Mouse (Mus musculus) spleen, embryonic (tissue): ENCODE measurements around the gene Hsd17b13.

Experiments used
- CTCF ChIA-PET: fragments of 350-600 bp; sonication (Branson Sonifier 250); formaldehyde crosslinking; loops from one replicate; lab custom pipeline; 2022; lab: Charles Lee

The Hsd17b13 gene

GRCm38 (mm10) chr5:103926398-103926797 is 50.8 kb downstream of the Hsd17b13 start:
- CTCF ChIA-PET: no interaction called here

GRCm38 (mm10) chr5:103923755-103924154 is 53.5 kb downstream of the Hsd17b13 start:
- CTCF ChIA-PET: no interaction called here

GRCm38 (mm10) chr5:103923101-103923500 is 54.1 kb downstream of the Hsd17b13 start:
- CTCF ChIA-PET: no interaction called here

GRCm38 (mm10) chr5:103922436-103922835 is 54.8 kb downstream of the Hsd17b13 start:
- CTCF ChIA-PET: no interaction called here

GRCm38 (mm10) chr5:103919497-103919896 is 57.7 kb downstream of the Hsd17b13 start:
- CTCF ChIA-PET: no interaction called here

- CTCF ChIA-PET: no interaction called here
These were observed 59.0 kb downstream of the Hsd17b13 start for GRCm38 (mm10) chr5:103918233-103918632.

- CTCF ChIA-PET: no interaction called here
These were observed 59.8 kb downstream of the Hsd17b13 start for GRCm38 (mm10) chr5:103917357-103917895.

GRCm38 (mm10) chr5:103916595-103917356 is 60.4 kb downstream of the Hsd17b13 start:
- CTCF ChIA-PET: no interaction called here

GRCm38 (mm10) chr5:103914335-103915226 is 62.6 kb downstream of the Hsd17b13 start:
- CTCF ChIA-PET: no interaction called here

GRCm38 (mm10) chr5:103913150-103913549 is 64.1 kb downstream of the Hsd17b13 start:
- CTCF ChIA-PET: no interaction called here

- CTCF ChIA-PET: interaction anchor here (0.6 to 0.8 kb wide), 2 partner anchors 17 to 1431 kb away, joined by 3 read pairs; no protein-coding TSS in a partner anchor
These were observed 65.7 kb downstream of the Hsd17b13 start for GRCm38 (mm10) chr5:103911555-103911954.

- CTCF ChIA-PET: interaction anchor here (0.8 kb wide), 1 partner anchor 18 kb away, joined by 3 read pairs; no protein-coding TSS in a partner anchor
These were observed 66.3 kb downstream of the Hsd17b13 start, which contains the start of gene Klhl8 for GRCm38 (mm10) chr5:103910748-103911409. TSS of gene Klhl8 (minus strand) at chr5:103911259.

GRCm38 (mm10) chr5:103910156-103910555 is 67.1 kb downstream of the Hsd17b13 start:
- CTCF ChIA-PET: interaction anchor here (0.6 kb wide), 1 partner anchor 214 kb away, joined by 3 read pairs; no protein-coding TSS in a partner anchor

GRCm38 (mm10) chr5:103909466-103909865 is 67.7 kb downstream of the Hsd17b13 start:
- CTCF ChIA-PET: no interaction called here

- CTCF ChIA-PET: no interaction called here
These were observed 68.4 kb downstream of the Hsd17b13 start for GRCm38 (mm10) chr5:103908851-103909250.

GRCm38 (mm10) chr5:103907844-103908243 is 69.4 kb downstream of the Hsd17b13 start:
- CTCF ChIA-PET: interaction anchor here (0.6 kb wide), 1 partner anchor 212 kb away, joined by 10 read pairs; no protein-coding TSS in a partner anchor

GRCm38 (mm10) chr5:103906173-103906572 is 71.0 kb downstream of the Hsd17b13 start:
- CTCF ChIA-PET: no interaction called here
